Mouse (Mus musculus): Measurements from ENCODE around the gene Atp6v0c.

The Atp6v0c gene

GRCm38 (mm10) chr17:24197032-24197824, 27.7 kb upstream of the Atp6v0c start:
- no peak for DNase-seq

DNA sequence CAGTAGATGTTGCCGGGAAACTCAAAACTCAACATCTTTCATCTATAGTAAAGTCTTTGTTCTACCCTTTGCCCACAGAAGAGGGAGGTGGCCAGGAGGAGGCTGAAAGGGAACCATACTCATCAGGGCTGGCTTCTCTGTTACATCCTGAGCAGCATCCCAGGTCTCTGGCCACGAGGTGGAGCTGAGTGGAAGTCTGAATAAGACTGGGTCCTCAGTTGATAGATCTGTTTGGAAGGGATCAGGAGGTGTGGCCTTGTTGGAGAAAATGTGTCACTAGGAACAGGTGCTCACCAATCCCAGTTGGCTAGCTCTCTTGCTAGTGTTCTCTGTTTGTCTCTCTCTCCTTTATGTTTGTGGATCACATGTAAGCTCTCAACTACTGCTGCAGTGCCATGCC, 25.8 kb upstream of the Atp6v0c start:
- DNase-seq: no peak

DNA sequence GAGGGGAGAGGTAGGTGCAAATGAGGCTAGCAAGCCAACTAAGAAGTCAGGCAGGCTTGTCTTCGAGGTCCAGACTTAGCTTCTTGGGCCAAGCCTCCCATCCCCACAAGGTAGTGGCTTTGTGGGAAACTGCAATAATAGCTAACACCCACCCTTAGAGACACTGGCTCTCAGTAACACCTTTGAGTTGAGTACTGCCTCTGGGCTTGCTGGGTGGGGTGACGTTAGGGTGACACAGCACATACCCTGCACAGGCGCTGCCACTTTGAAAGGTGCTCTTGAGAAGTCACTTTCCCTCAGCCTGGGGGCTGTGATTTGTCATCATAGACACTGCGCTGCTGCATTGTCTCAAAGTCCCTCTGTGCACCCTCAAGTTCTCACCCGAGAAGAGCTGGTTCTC, 24.3 kb upstream of the Atp6v0c start:
- DNase-seq: no peak

- DNase-seq: no peak
Measured at GRCm38 (mm10) chr17:24193268-24193667, 23.8 kb upstream of the Atp6v0c start.

- no peak for DNase-seq
Measured at GRCm38 (mm10) chr17:24192848-24193247, 23.3 kb upstream of the Atp6v0c start.

DNA sequence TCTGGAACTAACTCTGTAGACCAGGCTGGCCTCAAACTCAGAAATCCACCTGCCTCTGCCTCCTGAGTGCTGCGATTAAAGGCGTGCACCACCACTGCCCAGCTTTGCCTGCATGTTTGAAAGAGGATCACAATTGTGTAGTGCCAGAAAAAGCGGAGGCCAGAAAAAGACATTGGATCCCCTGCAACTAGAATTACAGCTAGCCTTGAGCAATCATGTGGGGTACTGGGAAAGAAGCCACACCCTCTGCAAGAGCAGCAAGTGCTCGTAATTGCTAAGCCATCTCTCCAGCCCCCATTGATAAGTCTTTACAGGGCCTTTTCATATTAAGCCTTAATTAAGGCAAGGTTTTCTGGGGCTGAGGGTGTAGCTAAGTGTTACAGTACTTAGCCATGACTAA, 22.0 kb upstream of the Atp6v0c start:
- no peak for DNase-seq

DNA sequence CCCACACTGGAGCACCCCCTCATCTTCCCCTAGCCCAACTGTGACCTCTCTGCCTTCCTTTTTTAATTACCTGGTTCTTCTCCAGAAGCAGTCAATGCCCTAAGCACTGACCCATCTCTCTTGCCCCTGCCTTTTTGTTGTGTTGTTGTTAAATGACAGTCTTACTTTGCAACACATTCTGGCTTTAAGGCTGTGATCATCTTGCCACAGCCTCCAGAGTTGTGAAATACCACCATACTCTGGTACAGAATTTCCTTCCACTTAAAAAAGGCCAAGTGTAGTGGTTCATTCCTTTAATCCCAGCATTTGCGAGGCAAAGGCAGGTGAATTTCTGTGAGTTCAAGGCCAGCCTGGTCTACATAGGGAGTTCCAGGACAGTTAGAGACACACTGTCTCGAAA, 21.4 kb upstream of the Atp6v0c start:
- DNase-seq: no peak

GRCm38 (mm10) chr17:24174259-24174658, 4.8 kb upstream of the Atp6v0c start:
- DNase-seq: no peak

GRCm38 (mm10) chr17:24173423-24173822, 3.9 kb upstream of the Atp6v0c start:
- peak; percentile 87 for DNase-seq

DNA sequence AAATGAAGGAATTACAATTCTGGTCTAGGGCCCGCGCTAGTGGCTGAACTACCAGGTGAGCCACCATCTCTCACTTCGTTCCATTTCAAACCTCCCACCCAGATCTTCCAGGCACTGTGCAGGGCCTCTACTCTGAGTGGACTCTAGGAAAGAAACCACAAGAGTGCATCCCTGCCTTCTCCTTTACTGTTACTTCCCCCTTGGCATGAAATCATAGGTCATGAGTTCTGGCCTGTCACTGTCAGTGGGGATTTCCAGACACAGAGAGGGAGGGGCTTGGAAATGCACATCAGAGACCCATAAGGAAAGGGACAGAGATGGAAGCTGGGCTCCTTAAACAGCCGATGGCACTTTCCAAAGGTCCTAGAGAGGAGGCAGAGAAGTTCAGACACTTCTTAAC, 2.2 kb upstream of the Atp6v0c start:
- DNase-seq: peak; percentile 54

DNA sequence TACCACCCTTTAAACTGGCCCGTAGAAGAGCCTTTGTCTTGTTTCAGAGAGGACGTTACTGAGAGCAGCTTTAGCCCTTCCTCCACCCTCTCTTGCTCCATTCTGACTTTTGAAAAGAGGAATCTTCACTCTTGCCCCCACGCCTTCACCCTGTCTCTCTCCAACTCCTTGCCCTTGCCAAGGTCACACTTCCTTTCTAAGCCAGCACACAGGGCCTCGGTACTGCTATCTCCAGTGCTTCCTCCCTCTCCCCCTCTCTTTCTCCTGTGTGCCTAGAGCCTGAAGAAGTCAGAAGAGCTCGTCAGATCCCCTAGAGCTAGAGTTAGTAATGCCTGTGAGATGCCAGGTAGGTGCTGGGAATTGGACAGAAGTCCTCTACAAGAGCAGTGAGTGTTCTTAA, 1.2 kb upstream of the Atp6v0c start:
- peak; percentile 42 for DNase-seq

- DNase-seq: no peak
Measured at GRCm38 (mm10) chr17:24170125-24170524, 623 bp upstream of the Atp6v0c start.

DNA sequence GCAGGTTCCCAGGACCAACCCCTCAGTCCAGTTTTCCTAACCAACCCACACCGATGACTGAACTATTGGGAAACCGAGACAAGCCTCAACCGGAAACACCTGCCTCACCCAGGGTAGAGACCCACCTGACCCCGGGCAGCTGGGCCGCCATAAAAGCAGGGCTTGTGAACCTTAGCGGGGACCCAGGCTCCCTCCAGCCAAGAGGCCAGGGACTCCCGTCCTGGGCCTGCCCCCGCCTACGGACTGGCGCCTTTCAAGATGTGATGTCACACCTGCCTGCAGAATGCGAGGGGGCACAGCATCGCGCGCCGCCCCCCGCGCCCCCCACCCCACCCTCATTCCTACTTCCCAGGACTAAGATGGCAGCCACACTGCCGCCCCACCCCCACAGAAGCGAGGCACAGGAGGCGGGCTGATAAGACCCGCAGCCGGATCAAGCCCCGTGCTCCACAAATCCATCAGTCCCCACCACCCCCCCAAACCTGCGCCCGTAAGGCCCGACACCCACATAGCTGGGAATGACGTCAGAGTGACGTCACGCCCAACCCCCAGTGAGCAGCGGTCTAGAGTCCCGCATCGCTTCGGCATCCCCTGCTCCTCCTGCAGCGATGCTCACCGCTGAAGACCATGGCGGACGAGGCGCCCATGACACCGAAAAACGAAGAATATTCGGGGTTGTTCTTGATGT, 768 bp downstream of the Atp6v0c start:
- DNase-seq: peak; percentile 65

DNA sequence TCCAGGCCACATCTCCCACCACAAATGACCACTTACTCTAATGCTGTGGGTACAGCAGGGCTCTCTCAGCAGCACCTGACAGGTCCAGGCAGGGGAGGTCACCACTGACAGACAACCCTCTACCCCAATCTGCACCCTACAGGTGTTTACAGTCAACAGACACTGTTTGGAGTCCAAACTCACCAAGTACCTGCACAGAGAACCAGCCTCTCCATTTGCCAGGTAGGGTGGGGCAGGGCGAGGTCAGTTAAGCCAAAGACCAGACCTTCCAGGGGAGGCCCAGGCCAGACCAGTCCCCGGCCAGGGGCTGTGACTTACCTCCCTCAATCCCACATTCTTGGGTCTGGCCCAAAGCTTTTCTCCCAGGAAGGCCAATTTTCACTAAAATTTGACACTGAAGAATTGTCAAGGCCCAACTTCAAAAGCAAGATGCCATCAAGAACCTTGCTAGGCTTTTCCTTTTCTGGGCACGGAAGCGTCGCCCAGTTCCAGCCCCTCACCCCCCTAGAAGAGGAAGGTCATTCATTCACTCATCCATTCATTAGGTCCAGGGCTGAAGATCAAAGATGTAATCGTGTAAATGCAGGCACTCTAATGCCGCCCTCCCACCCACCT, 1.5 kb downstream of the Atp6v0c start:
- no peak for DNase-seq

- DNase-seq: no peak
Measured at GRCm38 (mm10) chr17:24167120-24167519, 2.4 kb downstream of the Atp6v0c start.

DNA sequence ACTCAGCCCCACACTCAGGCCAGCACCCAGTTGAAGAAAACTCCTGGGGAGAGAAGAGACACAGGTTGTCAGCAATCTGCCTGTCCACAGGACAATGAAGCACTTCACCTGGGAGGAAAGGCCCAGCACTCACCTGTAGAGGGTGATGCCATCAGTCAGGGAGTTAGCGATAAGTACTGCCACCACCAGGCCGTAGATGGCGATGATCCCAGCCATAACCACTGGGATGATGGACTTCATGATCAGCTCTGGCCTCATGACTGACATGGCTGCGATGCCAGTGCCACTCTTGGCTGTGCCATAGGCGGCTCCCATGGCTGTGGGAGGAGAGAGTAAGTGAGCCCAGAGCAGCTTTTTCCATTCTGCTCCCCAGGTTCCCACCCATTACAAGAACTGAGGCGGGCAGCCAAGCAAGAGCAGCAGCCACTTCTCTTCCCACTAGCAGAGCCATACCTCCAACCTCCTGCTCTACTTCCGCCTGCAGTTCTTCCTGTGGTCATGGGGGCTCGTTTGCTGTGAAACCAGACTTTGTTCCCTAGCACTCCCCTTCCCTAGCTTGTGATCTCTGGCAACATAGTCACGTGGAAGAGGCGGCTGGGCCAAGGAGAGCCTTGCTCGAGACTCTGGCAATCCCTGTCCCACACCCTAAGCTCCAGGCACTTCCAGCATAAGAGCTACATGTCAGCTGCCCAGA, 4.8 kb downstream of the Atp6v0c start:
- peak; percentile 54 for DNase-seq

DNA sequence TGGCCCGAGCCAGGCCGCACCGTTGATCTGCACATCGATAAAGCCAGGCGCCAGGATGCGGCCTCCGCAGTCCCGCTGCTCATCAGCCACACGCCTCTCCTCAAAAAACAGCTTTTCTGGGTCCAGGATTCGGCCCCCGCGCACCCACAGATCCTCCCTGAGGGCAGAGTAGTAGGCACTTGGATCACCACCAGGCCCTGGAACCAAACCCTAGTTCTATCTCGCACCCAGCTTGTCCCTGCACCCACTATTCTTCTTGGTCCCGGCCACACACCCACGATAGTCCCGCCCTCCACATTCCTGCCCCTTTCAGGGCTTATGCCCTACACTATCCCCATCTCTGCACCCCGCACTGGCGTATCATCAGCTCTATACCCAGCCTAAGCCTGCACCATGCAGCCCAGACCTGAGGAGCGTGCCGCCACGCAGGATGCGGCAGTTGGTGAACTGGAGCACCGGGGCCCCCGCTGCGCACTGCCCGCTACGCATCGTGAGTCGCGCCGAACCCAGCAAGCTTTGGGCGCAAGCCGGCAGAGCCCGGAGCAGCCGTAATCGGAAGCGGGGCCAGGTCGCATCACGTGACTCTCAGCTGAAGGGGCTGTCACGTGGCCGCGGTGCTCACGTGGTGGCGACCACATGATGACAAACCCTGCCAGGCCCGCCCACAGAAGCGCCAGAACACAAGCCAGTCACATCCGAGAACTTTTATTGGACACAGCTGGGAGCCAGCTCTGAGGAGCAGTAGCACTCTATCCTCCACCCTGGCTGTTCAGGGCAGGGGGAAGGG, 6.1 kb downstream of the Atp6v0c start, which contains the start of gene Amdhd2:
Amdhd2 (minus strand) TSS at position 591 of the 787 bp plus-strand sequence.
- peak; percentile 99 for DNase-seq

GRCm38 (mm10) chr17:24162584-24163175, 6.8 kb downstream of the Atp6v0c start:
- peak; percentile 48 for DNase-seq

GRCm38 (mm10) chr17:24161466-24161865, 8.0 kb downstream of the Atp6v0c start:
- peak; percentile 46 for DNase-seq

DNA sequence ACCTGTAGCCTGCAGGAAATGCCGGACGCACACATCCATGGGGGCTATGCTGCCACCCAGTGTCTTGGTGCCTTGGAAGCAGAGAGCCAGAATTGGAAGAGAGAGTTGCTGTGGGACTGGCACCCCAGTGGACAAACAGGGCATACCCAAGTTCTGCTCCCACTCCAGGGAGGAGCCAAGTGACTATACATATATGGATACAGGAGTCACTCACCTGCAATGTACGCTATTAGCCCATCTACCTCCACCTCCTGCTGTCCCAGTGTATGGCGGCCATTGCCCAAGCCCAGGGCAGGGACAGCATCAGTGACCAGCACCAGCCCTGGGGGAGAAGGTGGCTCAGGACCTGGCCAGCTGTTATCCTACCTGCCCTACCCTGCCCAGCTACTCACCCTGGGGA, 12.0 kb downstream of the Atp6v0c start:
- DNase-seq: no peak

- no peak for DNase-seq
Measured at GRCm38 (mm10) chr17:24157121-24157520, 12.4 kb downstream of the Atp6v0c start.

GRCm38 (mm10) chr17:24156394-24156793, 13.1 kb downstream of the Atp6v0c start:
- no peak for DNase-seq
